Comparison of ENCODE assay signal across 8 mouse cellular contexts in the genomic region with DNA sequence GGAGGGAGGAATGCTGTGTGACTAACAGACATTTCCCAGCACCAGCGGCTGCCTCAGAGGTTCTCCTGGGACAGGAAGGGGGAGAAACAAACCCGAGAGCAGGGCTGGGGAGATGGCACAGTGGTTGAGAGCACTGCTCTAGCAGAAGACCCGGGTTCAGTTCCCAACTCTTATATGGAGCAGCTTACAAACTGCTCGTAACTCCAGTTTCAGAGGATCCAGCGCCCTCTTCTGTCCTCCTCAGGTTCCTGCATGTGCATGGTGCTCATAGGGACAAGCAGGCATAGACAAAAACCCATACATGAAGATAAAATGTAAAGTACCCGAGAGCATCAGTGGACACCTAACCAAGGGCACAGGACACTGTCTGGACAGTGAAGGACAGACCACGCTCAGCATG. TPM values are rescaled to one million over a fixed set of nuclear protein-coding genes. Genes with fewer than 3 reads are reported as not detected.
DNase-seq lines count a peak whose midpoint lies in the region; ATAC-seq and TF ChIP-seq lines count a peak whose summit lies in the region.
"Had no signal": no experiment of that assay in that cellular context is flagged by ENCODE, and none has a peak within 500 bp of the region (broad histone marks: within the 10 kb centered on the region; RNA-seq: fewer than 3 reads in every experiment).

No protein-coding gene starts in this region.

- peak; percentile 70 for TF ChIP-seq CTCF in layer of hippocampus, adult 2 months (conservative IDR thresholded peaks at IDR 0.05)

- no peak overlapping the region for H3K4me3 ChIP-seq in layer of hippocampus, adult 2 months
- H3K4me3 ChIP-seq: hindbrain, embryonic 15.5 days had no signal

- no peak overlapping the region for H3K27ac ChIP-seq in layer of hippocampus, adult 2 months

- peak; percentile 79 for ATAC-seq in megakaryocyte progenitor cell, adult 5-6 weeks (replicated peaks; ENCODE audit: poor library complexity)

- no peak for DNase-seq in layer of hippocampus, adult 2 months (ENCODE audit: low spot score in 2 of 2)
- DNase-seq in layer of hippocampus, adult 18-20 months (ENCODE audit: low spot score in 2 of 2): no peak
- peak; percentile 92 for DNase-seq in ZHBTc4 (ENCODE audit: low read depth, low spot score)
- peak; percentile 71 for DNase-seq in embryo, embryonic 11 days
- DNase-seq in right cerebral cortex, postnatal 4 days: no peak
- no peak for DNase-seq in layer of hippocampus, adult 9-11 months

RNA-seq across cellular contexts. Expression of a gene that starts 18.6 kb away (rescaled TPM):
- total RNA-seq in layer of hippocampus, adult 2 months (2021): not detected
- not detected for total RNA-seq in layer of hippocampus, adult 18-20 months (2021)
- total RNA-seq in megakaryocyte progenitor cell, adult 5-6 weeks (2015): not detected in 2 replicates
- total RNA-seq in megakaryocyte progenitor cell, adult 5-6 weeks (2017): not detected in 2 replicates

RNA-seq across cellular contexts. Expression of a gene that starts 19.7 kb away (rescaled TPM):
- under 1 TPM; 0.47 to 0.61 TPM for total RNA-seq in layer of hippocampus, adult 2 months (2021)
- under 1 TPM; 0.45 to 0.48 TPM for total RNA-seq in layer of hippocampus, adult 18-20 months (2021)
- not detected in 2 replicates for total RNA-seq in megakaryocyte progenitor cell, adult 5-6 weeks (2015)
- total RNA-seq in megakaryocyte progenitor cell, adult 5-6 weeks (2017): not detected in 2 replicates

RNA-seq across cellular contexts. Expression of a gene that starts 19.7 kb away (rescaled TPM):
- total RNA-seq in layer of hippocampus, adult 2 months (2021): under 1 TPM; 0.64 to 0.88 TPM
- under 1 TPM in 1 of 2 experiments, not detected in 1; 0.32 TPM for total RNA-seq in layer of hippocampus, adult 18-20 months (2021)
- total RNA-seq in megakaryocyte progenitor cell, adult 5-6 weeks (2015): not detected in 2 replicates
- total RNA-seq in megakaryocyte progenitor cell, adult 5-6 weeks (2017): not detected in 2 replicates

Comparison
In these comparisons a context has a peak if more than half of its experiments do, and no peak if none do; other contexts are left out.
1. DNase-seq: peak in ZHBTc4 (single experiment) and embryo, embryonic 11 days (single experiment); none in layer of hippocampus, adult 2 months (0 of 2), layer of hippocampus, adult 18-20 months (0 of 2), right cerebral cortex, postnatal 4 days (single experiment) and layer of hippocampus, adult 9-11 months (single experiment).